Mouse (Mus musculus): ENCODE results near the gene Btbd9. TPM values are rescaled to one million over a fixed set of nuclear protein-coding genes. Genes with fewer than 3 reads are reported as not detected.

Gene Btbd9
- polyA plus RNA-seq, 1 experiment from 2014 or later = 40.6 TPM

GRCm38 (mm10) chr17:30262943-30263342 lies 313.3 kb downstream of the Btbd9 start:
- H3K27ac ChIP-seq (ENCODE audit: low read length) = no peak overlapping the region
- TF ChIP-seq EP300 (IDR thresholded peaks at IDR 0.05) (no peak), CTCF (IDR thresholded peaks at IDR 0.05) (no peak)
- 71% methylated on average over 6 of the region's 6 CpGs for WGBS
- no peak for DNase-seq (ENCODE audit: low spot score)
- H3K36me3 ChIP-seq (ENCODE audit: insufficient read depth, low read length) = no peaks in the 10 kb centered on the region
- no peak overlapping the region for H3K4me3 ChIP-seq (ENCODE audit: low read depth, low read length)
- H3K4me1 ChIP-seq (ENCODE audit: insufficient read depth, low read depth, low read length) = peaks cover 6% of the 10 kb centered on the region; the same call in 1 of the 2 replicates
- no peak overlapping the region for H3K9ac ChIP-seq (replicated peaks; ENCODE audit: low read depth)
- no peaks in the 10 kb centered on the region for H3K9me3 ChIP-seq (ENCODE audit: low read length)
- ATAC-seq = no peak
- no peak overlapping the region for H3K4me2 ChIP-seq (replicated peaks; ENCODE audit: low read depth, low read length)
- H3K27me3 ChIP-seq (replicated peaks; ENCODE audit: insufficient read depth, low read length) = no peaks in the 10 kb centered on the region

- Histone ChIP-seq H3K4me1 (ENCODE audit: insufficient read depth, low read depth, low read length) (peaks cover 6% of the 10 kb centered on the region; the same call in 1 of the 2 replicates), H3K9me3 (ENCODE audit: low read length) (no peaks in the 10 kb centered on the region), H3K36me3 (ENCODE audit: insufficient read depth, low read length) (no peaks in the 10 kb centered on the region), H3K9ac (replicated peaks; ENCODE audit: low read depth) (no peak overlapping the region), H3K4me3 (ENCODE audit: low read depth, low read length) (no peak overlapping the region), H3K4me2 (replicated peaks; ENCODE audit: low read depth, low read length) (no peak overlapping the region), H3K27ac (ENCODE audit: low read length) (no peak overlapping the region), H3K27me3 (replicated peaks; ENCODE audit: insufficient read depth, low read length) (no peaks in the 10 kb centered on the region)
- WGBS = 91% methylated on average over 4 of the region's 4 CpGs
- no peak for DNase-seq (ENCODE audit: low spot score)
- ATAC-seq = no peak
- no peak for TF ChIP-seq EP300 (IDR thresholded peaks at IDR 0.05)
- no peak for TF ChIP-seq CTCF (IDR thresholded peaks at IDR 0.05)
Observed at GRCm38 (mm10) chr17:30262440-30262839, 313.8 kb downstream of the Btbd9 start.

- H3K4me1 ChIP-seq (ENCODE audit: insufficient read depth, low read depth, low read length) = peaks cover 6% of the 10 kb centered on the region; the same call in 1 of the 2 replicates
- no peaks in the 10 kb centered on the region for H3K36me3 ChIP-seq (ENCODE audit: insufficient read depth, low read length)
- H3K27me3 ChIP-seq (replicated peaks; ENCODE audit: insufficient read depth, low read length) = no peaks in the 10 kb centered on the region
- ATAC-seq (no peak), DNase-seq (ENCODE audit: low spot score) (no peak)
- H3K9me3 ChIP-seq (ENCODE audit: low read length) = no peaks in the 10 kb centered on the region
- H3K4me3 ChIP-seq (ENCODE audit: low read depth, low read length) = no peak overlapping the region
- TF ChIP-seq EP300 (IDR thresholded peaks at IDR 0.05) (no peak), CTCF (IDR thresholded peaks at IDR 0.05) (no peak)
- H3K9ac ChIP-seq (replicated peaks; ENCODE audit: low read depth) = no peak overlapping the region
- 85% methylated on average over 3 of the region's 3 CpGs for WGBS
- H3K4me2 ChIP-seq (replicated peaks; ENCODE audit: low read depth, low read length) = no peak overlapping the region
- no peak overlapping the region for H3K27ac ChIP-seq (ENCODE audit: low read length)
Observed at GRCm38 (mm10) chr17:30261983-30262340, 314.3 kb downstream of the Btbd9 start.

GRCm38 (mm10) chr17:30261307-30261982 lies 314.8 kb downstream of the Btbd9 start:
- TF ChIP-seq EP300 (IDR thresholded peaks at IDR 0.05) (no peak), CTCF (IDR thresholded peaks at IDR 0.05) (no peak)
- Histone ChIP-seq H3K4me1 (ENCODE audit: insufficient read depth, low read depth, low read length) (peaks cover 6% of the 10 kb centered on the region; the same call in 1 of the 2 replicates), H3K9ac (replicated peaks; ENCODE audit: low read depth) (no peak overlapping the region), H3K4me2 (replicated peaks; ENCODE audit: low read depth, low read length) (no peak overlapping the region), H3K27ac (ENCODE audit: low read length) (no peak overlapping the region), H3K4me3 (ENCODE audit: low read depth, low read length) (no peak overlapping the region), H3K9me3 (ENCODE audit: low read length) (no peaks in the 10 kb centered on the region), H3K36me3 (ENCODE audit: insufficient read depth, low read length) (no peaks in the 10 kb centered on the region), H3K27me3 (replicated peaks; ENCODE audit: insufficient read depth, low read length) (no peaks in the 10 kb centered on the region)
- DNase-seq (ENCODE audit: low spot score) (no peak), ATAC-seq (no peak)
- 43% methylated on average over 10 of the region's 10 CpGs for WGBS

- Histone ChIP-seq H3K4me3 (ENCODE audit: low read depth, low read length) (no peak overlapping the region), H3K4me2 (replicated peaks; ENCODE audit: low read depth, low read length) (no peak overlapping the region), H3K4me1 (ENCODE audit: insufficient read depth, low read depth, low read length) (peaks cover 6% of the 10 kb centered on the region; the same call in 1 of the 2 replicates), H3K27me3 (replicated peaks; ENCODE audit: insufficient read depth, low read length) (no peaks in the 10 kb centered on the region), H3K9me3 (ENCODE audit: low read length) (no peaks in the 10 kb centered on the region), H3K9ac (replicated peaks; ENCODE audit: low read depth) (no peak overlapping the region), H3K27ac (ENCODE audit: low read length) (no peak overlapping the region), H3K36me3 (ENCODE audit: insufficient read depth, low read length) (no peaks in the 10 kb centered on the region)
- no peak for TF ChIP-seq CTCF (IDR thresholded peaks at IDR 0.05)
- TF ChIP-seq EP300 (IDR thresholded peaks at IDR 0.05) = no peak
- no peak for ATAC-seq
- 47% methylated on average over 6 of the region's 6 CpGs for WGBS
- DNase-seq (ENCODE audit: low spot score) = no peak
Observed at GRCm38 (mm10) chr17:30260641-30261306, 315.5 kb downstream of the Btbd9 start.

- Histone ChIP-seq H3K4me1 (ENCODE audit: insufficient read depth, low read depth, low read length) (peaks cover 6% of the 10 kb centered on the region; the same call in 1 of the 2 replicates), H3K27ac (ENCODE audit: low read length) (no peak overlapping the region), H3K4me2 (replicated peaks; ENCODE audit: low read depth, low read length) (no peak overlapping the region), H3K9ac (replicated peaks; ENCODE audit: low read depth) (no peak overlapping the region), H3K27me3 (replicated peaks; ENCODE audit: insufficient read depth, low read length) (no peaks in the 10 kb centered on the region), H3K36me3 (ENCODE audit: insufficient read depth, low read length) (no peaks in the 10 kb centered on the region), H3K4me3 (ENCODE audit: low read depth, low read length) (no peak overlapping the region), H3K9me3 (ENCODE audit: low read length) (no peaks in the 10 kb centered on the region)
- no peak for TF ChIP-seq EP300 (IDR thresholded peaks at IDR 0.05)
- no peak for TF ChIP-seq CTCF (IDR thresholded peaks at IDR 0.05)
- ATAC-seq (no peak), DNase-seq (ENCODE audit: low spot score) (no peak)
- 77% methylated on average over 6 of the region's 6 CpGs for WGBS
Observed at GRCm38 (mm10) chr17:30259938-30260337, 316.4 kb downstream of the Btbd9 start.
